Mouse (Mus musculus) c-Kit-positive CD71-positive TER-119-negative erythroid progenitor cells, embryonic 14.5 days (primary cell): ENCODE results near the gene Cnp.
A peak's percentile ranks its signal among the peaks of the same experiment; 100 is the strongest.
"Not testable (repeated sequence)": the region's sequence is repeated elsewhere in the genome, so short reads cannot be mapped to it uniquely, and the experiment has no call there.

Source experiments
- DNase-seq: peaks from one replicate; pipeline ENCODE4 v3.0.0-alpha.2; 2013; ENCODE audit warnings: low read depth

Cnp gene

GRCm38 (mm10) chr11:100555583-100555982 is 19.1 kb upstream of the Cnp start:
- peak; percentile 69 for DNase-seq

GRCm38 (mm10) chr11:100557563-100557962 is 17.1 kb upstream of the Cnp start:
- DNase-seq: no peak

- DNase-seq: no peak
Observed at GRCm38 (mm10) chr11:100559476-100559875, 15.2 kb upstream of the Cnp start.

GRCm38 (mm10) chr11:100561748-100562147 is 13.0 kb upstream of the Cnp start:
- DNase-seq: no peak

- no peak for DNase-seq
Observed at GRCm38 (mm10) chr11:100564297-100564696, 10.4 kb upstream of the Cnp start.

- no peak for DNase-seq
Observed at GRCm38 (mm10) chr11:100564703-100565102, 10.0 kb upstream of the Cnp start.

GRCm38 (mm10) chr11:100567229-100567628 is 7.5 kb upstream of the Cnp start:
- no peak for DNase-seq

GRCm38 (mm10) chr11:100567815-100568245 is 6.9 kb upstream of the Cnp start:
- no peak for DNase-seq

- DNase-seq: no peak
Observed at GRCm38 (mm10) chr11:100568692-100569091, 6.0 kb upstream of the Cnp start.

GRCm38 (mm10) chr11:100569789-100570188 is 4.9 kb upstream of the Cnp start:
- DNase-seq: no peak

- DNase-seq: peak; percentile 58
Observed at GRCm38 (mm10) chr11:100570430-100571201, 4.1 kb upstream of the Cnp start.

- no peak for DNase-seq
Observed at GRCm38 (mm10) chr11:100571202-100571567, 3.5 kb upstream of the Cnp start.

GRCm38 (mm10) chr11:100574188-100574587 is 516 bp upstream of the Cnp start:
- DNase-seq: no peak

GRCm38 (mm10) chr11:100575484-100575855 is 766 bp downstream of the Cnp start:
- DNase-seq: no peak

- DNase-seq: no peak
Observed at GRCm38 (mm10) chr11:100576256-100576655, 1.6 kb downstream of the Cnp start.

- DNase-seq: no peak
Observed at GRCm38 (mm10) chr11:100577852-100578599, 3.3 kb downstream of the Cnp start.

- no peak for DNase-seq
Observed at GRCm38 (mm10) chr11:100579116-100579799, 4.6 kb downstream of the Cnp start.

- DNase-seq: no peak
Observed at GRCm38 (mm10) chr11:100580275-100580674, 5.6 kb downstream of the Cnp start.

GRCm38 (mm10) chr11:100581756-100582155 is 7.1 kb downstream of the Cnp start:
- DNase-seq: no peak

GRCm38 (mm10) chr11:100582413-100582812 is 7.7 kb downstream of the Cnp start:
- DNase-seq: not testable (repeated sequence)

- no peak for DNase-seq
Observed at GRCm38 (mm10) chr11:100582836-100583235, 8.1 kb downstream of the Cnp start.

- DNase-seq: no peak
Observed at GRCm38 (mm10) chr11:100584561-100584961, 9.9 kb downstream of the Cnp start.

- no peak for DNase-seq
Observed at GRCm38 (mm10) chr11:100585148-100585547, 10.4 kb downstream of the Cnp start.
